Mouse (Mus musculus) liver, adult 2 months (tissue): ENCODE results near the gene Hpse2.

ENCODE experiments used
- CTCF ChIP-seq: fragments of 200-500 bp; IDR thresholded peaks from 2 replicates; pipeline ENCODE4 v1.5.1; 2011; ENCODE audit warnings: low read depth, low read length, control low read depth
- POLR2A ChIP-seq: fragments of 200-500 bp; IDR thresholded peaks from 2 replicates; pipeline ENCODE4 v1.6.1; 2011; ENCODE audit warnings: low read length, control low read depth; ENCODE audit not compliant: insufficient read depth; ENCODE audit errors: extremely low read depth

GRCm38 (mm10) chr19:42740163-42740899 lies 647.8 kb downstream of the Hpse2 start:
- no peak for TF ChIP-seq CTCF
- TF ChIP-seq POLR2A, result no peak
